Mouse (Mus musculus) A20 (cell line): ENCODE results near the gene Gtsf2.
"Not testable (repeated sequence)": the region's sequence is repeated elsewhere in the genome, so short reads cannot be mapped to it uniquely, and the experiment has no call there.

Source experiments
- DNase-seq: peaks from one replicate; pipeline ENCODE4 v3.0.0-alpha.2; 2011; ENCODE audit warnings: low read depth, low spot score

The Gtsf2 gene

DNA sequence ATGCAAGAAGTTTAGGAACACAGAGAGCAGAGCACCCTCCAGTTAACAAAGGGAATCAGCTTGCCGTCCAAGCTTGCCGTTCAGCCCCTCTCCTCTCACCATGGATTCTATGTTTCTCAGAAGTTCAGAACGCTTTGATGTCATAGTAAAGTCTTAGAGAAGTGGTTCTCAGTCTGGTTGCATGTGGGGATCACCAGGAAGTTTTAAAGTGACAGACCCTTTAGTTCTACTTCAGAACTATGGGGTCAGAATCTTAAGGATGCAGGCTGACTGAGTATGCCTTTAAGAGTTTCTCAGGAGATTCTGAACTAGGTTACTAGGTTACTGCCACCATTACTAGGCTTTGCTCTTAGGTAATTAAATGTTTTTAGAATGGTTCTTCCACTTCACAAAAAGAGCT is at the start of gene Gtsf2:
TSS of gene Gtsf2 (minus strand) at position 101 of the 400 bp plus-strand sequence.
- no peak for DNase-seq

DNA sequence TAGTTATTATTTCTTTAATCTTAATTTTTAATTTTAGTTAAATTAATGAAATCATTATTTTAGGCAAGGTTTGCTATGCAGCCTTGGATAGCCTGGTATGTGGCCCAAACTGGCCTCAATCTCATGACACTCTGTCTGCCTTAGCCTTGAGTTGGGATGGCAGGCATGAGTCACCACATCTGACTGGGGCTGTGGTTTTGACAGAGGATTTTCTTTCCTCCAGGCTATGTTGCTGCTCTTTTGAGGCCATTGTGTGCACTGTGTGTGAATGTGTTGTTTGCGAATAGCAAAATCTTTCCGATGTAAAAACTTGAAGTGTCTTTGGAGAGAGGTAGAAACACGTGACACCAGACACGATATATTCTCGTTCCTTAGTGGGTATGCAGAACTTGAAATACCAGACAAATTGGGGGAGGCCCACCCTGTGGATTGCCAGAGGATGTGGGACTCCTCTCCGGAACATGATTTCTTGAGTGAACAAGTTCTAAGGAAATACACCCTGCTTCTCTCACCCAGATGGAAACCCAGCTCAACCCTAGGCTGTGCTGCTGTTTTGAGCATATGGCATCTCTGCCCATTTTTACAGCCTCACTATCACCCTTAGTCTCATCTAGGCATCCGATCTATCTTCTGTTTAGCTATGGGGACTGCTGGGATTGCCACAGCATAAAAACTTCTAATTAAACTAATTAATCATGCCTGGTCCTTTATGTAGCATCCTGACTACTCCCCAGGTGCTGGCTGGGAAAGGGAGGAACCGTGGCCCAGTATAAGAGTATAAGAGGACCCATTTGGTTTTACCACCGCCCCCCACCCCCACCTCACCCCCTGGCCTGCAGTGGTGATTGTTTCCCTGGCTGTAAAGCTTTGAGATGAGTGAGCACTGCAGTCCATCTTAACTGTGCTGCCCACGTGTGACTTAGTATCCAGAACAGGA is 48.2 kb upstream of the Gtsf2 start:
- no peak for DNase-seq

DNA sequence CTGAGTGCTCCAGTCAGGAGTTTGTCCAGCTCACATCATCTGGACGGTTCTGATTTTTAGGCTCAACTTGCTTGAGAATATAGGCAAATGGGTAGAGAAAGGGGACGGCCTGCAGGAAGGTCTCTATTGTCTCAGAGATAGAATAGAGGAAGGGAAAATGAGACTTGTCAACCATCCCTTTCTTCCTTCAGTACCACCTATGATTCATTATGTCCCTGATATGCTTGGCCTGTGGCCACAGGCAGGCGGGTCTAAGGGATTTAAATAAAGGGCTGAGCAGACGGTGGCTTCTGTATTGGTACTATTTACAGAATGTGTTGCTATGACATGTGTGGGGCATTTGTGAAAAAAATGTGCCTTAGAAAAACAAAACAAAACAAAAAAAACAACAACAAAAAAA is 40.1 kb upstream of the Gtsf2 start:
- peak; percentile 74 for DNase-seq

DNA sequence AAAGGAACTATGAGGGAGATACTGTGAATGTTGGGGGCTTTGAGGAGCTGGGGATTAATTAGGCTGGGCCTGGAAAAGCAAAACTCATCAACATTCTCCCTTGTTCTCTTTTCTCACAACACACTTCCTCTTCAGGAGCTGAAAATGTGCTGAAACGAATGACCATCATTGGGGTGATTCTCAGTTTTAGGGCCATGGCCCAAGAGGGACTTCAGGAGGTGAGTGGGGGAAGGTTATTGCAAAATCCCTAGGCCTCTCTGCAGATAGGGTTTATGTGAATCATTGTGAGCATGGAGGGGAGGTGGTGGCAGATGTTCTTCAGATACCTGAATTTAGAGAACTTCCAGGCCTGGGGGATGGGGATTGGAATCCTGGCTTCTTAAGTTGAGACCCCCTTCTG is 38.4 kb upstream of the Gtsf2 start:
- DNase-seq = no peak

GRCm38 (mm10) chr15:103485106-103485505 is 36.8 kb upstream of the Gtsf2 start:
- DNase-seq = no peak

GRCm38 (mm10) chr15:103484490-103484889 is 36.2 kb upstream of the Gtsf2 start:
- DNase-seq = no peak

DNA sequence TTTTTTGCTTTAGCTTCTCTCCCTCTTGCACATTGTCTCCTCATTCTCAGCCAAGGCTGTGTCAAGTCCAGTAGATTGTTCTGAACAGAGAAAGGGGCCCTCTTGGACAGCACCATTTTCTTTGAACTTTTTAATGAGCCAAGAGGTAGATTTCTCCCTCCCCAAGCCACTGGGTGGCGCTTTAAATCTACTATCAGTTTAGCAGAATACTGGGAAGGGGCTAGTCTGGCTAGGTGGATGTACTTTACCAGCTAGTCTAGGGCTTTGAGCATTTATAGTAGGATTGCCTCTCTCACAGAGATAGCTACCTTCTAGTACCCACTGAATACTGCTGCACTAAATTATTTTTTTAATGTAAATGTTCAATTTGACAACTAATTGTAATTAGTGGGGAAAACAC is 34.2 kb upstream of the Gtsf2 start:
- no peak for DNase-seq

- no peak for DNase-seq
These were observed 31.9 kb upstream of the Gtsf2 start for GRCm38 (mm10) chr15:103480129-103480528.

- DNase-seq = no peak
These were observed 30.9 kb upstream of the Gtsf2 start for GRCm38 (mm10) chr15:103479080-103479606.

DNA sequence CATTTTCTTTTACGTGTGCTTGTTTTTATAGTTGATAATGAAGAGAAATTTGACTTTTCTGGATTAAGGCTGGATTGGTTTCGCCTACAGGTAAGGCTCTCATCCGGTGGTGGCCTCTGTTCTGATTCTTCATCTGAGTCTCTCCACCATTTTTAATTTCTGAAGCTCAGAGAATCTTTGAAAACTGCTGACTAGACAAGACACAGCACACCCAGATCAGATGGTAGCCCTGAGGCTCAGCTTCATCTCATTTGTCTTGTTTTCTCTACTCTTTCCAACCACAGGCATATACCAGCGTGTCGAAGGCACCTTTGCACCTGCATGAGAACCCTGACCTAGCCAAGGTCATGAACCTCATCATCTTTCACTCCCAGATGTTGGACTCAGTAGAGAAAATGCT is 25.5 kb upstream of the Gtsf2 start:
- DNase-seq = no peak

DNA sequence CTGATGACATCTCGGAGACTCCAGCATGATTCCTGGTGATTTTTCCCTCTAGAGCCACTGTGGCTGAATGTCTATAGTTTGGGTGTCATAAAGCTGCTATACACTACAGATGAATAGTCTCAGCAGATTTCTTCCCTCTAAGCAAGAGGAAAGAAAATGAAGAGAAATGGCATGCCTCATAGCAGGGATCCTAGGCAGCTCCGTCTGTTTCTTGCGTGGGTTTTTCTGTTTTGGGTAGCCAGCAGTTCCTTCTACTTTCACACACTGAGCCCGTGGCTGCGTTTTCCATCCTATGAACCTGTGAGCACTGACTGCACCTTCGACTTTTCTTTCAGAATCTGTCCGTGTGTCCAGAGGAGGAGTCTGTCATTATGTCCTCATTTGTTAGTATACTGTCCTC is 24.9 kb upstream of the Gtsf2 start:
- no peak for DNase-seq

- no peak for DNase-seq
These were observed 24.0 kb upstream of the Gtsf2 start for GRCm38 (mm10) chr15:103472265-103472664.

DNA sequence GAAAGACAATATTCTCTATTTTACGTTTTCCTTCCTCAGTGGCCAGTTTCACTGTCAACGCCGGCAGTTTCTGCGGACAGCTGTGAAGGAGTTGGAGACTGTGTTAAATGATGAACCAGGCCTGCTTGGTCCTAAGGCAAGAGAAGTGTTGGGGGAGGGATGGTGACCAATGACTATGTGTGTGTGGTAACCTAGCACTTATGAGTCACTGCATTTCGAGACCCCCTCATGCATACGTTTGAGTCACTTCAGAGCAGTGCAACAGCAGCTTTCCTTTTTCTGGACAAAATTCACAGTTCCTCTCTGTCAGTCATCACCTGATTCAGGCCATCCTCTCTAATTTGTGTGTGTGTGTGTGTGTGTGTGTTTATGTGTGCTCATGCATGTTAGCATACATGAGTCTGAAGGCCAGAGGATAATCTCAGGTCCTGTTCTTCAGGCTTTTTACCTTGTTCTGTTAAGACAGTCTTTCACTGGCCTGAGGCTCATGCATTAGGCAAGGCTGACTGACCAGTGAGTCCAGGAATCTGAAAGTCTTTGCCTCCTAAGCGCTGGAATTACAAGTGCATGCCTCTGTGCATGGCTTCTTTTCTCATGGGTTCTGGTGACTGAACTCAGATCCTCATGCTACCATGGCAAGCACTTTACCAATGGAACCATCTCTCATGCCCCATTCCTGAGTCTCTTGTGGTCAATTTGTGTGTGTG is 23.4 kb upstream of the Gtsf2 start:
- DNase-seq = no peak

- no peak for DNase-seq
These were observed 14.4 kb upstream of the Gtsf2 start for GRCm38 (mm10) chr15:103462539-103463261.

- peak; percentile 68 for DNase-seq
These were observed 6.2 kb upstream of the Gtsf2 start for GRCm38 (mm10) chr15:103454449-103454848.

GRCm38 (mm10) chr15:103453551-103454218 is 5.4 kb upstream of the Gtsf2 start, which contains the start of gene Nckap1l:
Gene Nckap1l (plus strand): TSS chr15:103453794.
- peak; percentile 95 for DNase-seq

DNA sequence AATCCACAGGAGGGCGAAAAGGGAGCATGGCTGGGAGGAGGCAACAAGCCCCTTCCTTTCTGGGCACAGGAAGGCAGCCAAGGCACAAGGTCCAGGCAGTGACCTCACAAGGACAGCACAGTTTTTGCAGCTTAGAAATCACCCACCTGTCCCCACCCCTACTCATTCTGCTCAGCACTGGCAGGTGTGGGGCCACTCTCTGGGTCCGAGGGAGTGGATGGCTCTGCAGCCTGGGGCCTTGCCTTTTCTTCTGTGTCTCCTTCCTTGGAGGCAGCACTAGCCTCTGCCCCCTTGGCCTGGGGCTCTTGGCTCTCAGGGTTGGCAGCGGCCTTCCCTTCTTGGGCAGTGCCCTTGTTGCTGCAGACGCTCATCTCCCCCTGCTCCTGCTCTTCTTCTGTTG is 2.3 kb downstream of the Gtsf2 start:
- DNase-seq = not testable (repeated sequence)

GRCm38 (mm10) chr15:103430241-103430640 is 18.0 kb downstream of the Gtsf2 start, which contains the start of gene Gtsf1:
Gene Gtsf1 (minus strand): TSS chr15:103430470.
- DNase-seq = no peak

GRCm38 (mm10) chr15:103427017-103427416 is 21.3 kb downstream of the Gtsf2 start:
- no peak for DNase-seq

GRCm38 (mm10) chr15:103405586-103405985 is 42.7 kb downstream of the Gtsf2 start:
- DNase-seq = not testable (repeated sequence)

DNA sequence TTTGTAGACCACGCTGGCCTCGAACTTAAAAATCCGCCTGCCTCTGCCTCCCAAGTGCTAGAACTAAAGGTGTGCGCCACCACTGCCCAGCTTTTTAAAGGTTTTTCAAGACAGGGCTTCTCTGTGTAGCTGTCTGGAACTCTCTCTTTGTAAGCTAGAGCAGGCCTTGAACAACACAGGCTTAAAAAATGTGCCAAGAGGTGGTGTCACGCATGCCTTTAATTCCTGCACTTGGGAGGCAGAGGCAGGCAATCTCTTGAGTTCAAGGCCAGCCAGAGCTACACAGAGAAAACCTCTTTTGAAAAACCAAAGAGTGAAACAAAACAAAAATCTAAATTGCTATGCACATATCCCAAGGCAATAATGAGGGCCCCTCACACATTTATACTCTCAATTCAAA is 46.9 kb downstream of the Gtsf2 start:
- DNase-seq = no peak
